Mouse (Mus musculus) heart, postnatal 0 days (tissue): ENCODE results near the gene Zbtb2.

ENCODE experiments used
- CTCF ChIP-seq: IDR thresholded peaks from 2 replicates; pipeline ENCODE4 v1.5.1; 2016; ENCODE audit warnings: antibody characterized with exemption, control low read depth, low read depth
- EP300 ChIP-seq: IDR thresholded peaks from 2 replicates; pipeline ENCODE4 v1.6.1; 2016; ENCODE audit warnings: antibody characterized with exemption, low read depth

GRCm38 (mm10) chr10:4435416-4435815 lies 47.5 kb upstream of the Zbtb2 start:
- TF ChIP-seq EP300 (no peak), CTCF (no peak)
